Mouse (Mus musculus) olfactory bulb, adult 2 months (tissue): ENCODE measurements around the gene T2.

Experiments used
- CTCF ChIP-seq: fragments of 200-500 bp; IDR thresholded peaks from 2 replicates; pipeline ENCODE4 v1.5.1; 2012; ENCODE audit warnings: low read depth, mild to moderate bottlenecking, low read length, moderate library complexity; ENCODE audit not compliant: insufficient read depth
- POLR2A ChIP-seq: fragments of 200-500 bp; IDR thresholded peaks from 2 replicates; pipeline ENCODE4 v1.6.1; 2012; ENCODE audit warnings: mild to moderate bottlenecking, low read depth, low read length, moderate library complexity; ENCODE audit not compliant: insufficient read depth

GRCm38 (mm10) chr17:8311751-8312150 lies 44.0 kb upstream of the T2 start:
- TF ChIP-seq CTCF (no peak), POLR2A (no peak)
